Mouse (Mus musculus) c-Kit-negative CD71-positive TER-119-positive erythroid progenitor cells, embryonic 14.5 days (primary cell): Measurements from ENCODE around the gene Dyrk1a.

Experiments
- DNase-seq: peaks from one replicate; pipeline ENCODE4 v3.0.0-alpha.2; 2013; ENCODE audit warnings: low read depth, low spot score

The Dyrk1a gene

DNA sequence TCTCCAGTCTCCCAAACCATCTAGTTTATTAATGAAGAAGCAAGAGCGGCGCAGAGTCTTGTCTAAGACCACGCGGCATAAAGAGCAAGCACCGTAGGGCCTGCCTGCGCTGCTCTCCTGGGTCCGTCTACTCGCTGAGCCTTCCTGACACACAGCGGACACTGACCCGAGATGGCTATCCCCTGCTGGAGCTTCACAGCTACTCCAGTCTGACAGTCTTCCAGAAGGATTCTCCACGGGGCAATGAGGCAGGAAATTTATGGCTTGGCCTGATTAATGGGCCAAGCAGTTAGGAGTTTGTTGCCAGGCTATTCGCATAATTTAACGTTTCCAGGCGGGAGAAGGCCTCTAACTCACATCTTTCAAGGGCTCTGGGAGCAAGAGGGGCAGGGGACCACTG, 144.7 kb downstream of the Dyrk1a start:
- DNase-seq = no peak

DNA sequence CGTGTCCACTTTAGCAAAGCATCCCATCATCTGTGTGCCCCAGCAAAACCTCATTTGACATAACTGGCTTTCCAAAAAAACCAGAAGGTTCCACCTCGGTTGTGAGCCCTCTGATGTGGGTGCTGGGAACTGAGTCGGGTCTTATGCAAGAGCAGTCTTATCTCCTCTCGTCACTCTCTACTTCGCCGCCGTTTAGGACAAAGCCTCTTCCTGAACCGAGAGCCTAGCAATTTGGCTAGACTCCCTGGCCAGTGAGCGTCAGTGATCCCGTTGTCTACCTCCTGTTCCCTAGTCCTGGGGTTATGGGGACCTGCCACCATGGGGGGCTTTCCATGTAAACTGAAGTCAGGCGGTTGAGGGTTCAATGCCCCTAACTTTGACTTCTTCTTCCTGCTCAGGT, 147.2 kb downstream of the Dyrk1a start:
- DNase-seq = no peak

DNA sequence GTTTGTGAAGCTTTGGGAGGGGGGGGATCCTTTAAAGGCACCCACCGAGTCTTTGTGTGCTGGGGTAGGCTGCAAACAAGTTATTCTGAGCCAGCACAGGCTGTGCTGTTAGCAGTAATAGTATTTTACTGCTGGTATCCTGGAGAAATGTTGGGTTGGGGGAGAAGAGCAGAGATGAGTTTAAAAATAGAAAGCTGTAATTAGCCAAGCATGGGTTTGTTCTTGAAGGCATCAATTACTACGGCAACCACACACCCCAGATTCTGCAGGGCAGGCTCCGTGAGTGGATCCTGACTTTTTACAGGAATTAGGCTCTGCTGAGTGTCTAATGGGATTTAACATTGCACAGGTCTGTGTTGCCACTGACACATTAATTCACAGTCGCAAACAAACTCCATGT, 149.1 kb downstream of the Dyrk1a start:
- DNase-seq = no peak

DNA sequence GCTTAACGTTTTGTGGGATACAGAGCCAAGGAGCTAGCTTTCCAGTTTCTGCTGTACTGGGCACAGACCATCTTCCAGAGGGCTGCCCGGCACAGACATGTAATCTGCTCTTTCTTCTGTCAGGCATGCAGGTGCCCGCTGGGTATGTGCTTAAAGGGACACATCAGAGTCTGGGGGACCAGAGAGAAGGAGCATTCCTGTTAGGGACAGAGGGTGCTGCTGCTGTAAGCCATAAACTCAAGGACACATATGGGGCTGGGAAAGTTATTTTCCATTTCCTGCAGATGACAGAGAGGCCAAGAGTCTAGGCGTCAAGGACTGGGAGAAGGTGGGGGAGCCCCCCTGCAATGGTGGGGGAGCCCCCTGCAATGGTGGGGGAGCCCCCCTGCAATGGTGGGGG, 149.7 kb downstream of the Dyrk1a start:
- no peak for DNase-seq

DNA sequence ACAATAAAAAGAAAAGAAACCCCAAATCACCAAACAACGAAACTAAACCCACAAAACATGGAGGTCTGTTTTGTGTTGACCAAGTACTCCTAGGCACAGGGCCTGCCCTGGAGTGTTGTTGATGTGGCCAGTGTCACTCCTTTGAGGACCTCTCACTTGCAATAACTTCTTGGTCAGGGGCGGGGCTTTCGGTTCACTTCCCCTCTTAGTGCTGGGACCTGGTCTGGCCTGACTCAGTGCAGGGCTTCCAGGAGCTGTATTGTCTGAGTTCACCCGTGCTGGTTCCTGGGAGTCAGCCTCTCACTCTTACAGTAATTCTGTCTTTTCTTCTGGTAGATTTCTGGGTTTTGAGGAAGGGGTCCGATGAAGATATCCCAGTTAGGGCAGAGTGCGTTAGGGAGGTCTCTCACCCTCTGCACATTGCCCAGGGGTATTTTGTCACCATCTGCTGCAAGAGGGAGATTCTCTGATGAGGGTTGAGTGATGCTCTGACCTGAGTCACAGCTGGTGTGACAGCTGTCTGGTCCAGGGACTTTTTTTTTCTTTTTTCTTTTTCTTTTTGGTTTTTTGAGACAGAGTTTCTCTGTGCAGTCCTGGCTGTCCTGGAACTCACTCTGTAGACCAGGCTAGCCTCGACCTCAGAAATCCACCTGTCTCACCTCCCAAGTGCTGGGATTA, 150.8 kb downstream of the Dyrk1a start:
- no peak for DNase-seq

DNA sequence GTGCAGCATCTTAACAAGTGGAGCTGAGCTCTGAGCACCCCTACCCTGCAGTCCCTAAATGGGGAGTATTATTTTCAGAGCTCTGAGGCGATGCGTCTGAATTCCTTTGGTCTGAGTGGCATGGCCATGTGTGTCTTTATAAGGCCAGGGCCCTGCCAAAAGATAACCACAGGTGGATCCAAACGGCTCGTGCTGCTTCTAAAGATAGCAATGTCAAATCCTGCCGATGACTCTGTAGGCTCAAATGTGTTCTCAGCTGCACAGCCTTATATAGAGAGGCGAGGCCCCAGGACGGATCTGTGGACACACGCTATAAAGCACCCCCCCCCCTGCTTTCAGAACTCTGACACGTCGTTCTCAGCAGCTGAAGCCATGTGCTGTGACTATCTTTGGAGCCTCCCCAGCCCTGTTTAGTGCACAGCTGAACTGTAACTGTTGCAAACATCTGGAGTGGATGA, 151.8 kb downstream of the Dyrk1a start:
- DNase-seq = no peak

DNA sequence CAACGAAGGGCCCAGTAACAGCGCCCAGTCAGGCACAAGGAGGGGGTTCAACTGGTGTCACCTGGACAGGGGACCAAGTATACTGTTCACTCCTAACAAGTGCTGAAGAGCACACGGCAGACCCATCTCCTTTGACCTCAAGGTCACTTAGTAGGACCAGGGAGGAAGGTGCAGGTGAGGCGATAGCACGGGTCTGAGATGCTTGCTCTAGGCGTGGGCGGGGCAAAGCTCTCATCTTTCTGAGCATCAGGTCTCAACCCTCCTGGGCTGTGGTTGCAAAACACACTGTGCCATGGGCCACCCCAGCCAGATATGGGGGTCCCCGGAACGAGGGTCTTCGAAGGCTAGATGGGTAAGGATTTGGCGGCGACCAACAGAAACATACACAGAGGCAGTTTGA, 153.1 kb downstream of the Dyrk1a start:
- no peak for DNase-seq

DNA sequence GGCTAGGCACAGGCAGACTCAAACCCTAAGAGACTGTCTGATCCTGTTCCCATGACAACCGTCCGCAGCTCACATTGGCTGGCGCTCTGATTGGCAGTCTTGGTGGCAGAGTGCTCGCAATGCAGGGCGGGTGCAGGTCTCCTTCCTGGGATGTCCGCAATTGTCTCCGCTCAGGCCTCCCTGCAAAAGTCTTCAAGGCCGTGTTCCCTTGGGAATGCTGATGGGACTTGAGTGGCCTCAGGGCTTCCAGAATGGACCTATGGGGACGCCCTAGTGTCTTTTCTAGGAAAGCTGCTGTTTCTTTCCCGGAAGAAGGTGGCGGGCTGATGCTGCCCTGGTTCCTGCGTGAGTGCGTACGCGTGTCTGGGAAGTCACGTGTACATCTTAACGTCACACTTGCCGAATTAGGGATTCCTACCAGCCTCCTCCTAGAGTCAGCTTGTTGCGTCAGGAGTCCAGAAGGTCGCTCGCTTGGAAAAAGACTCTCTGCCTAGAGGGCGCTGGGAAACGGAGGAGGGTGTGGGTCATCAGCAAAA, 154.3 kb downstream of the Dyrk1a start:
- no peak for DNase-seq

DNA sequence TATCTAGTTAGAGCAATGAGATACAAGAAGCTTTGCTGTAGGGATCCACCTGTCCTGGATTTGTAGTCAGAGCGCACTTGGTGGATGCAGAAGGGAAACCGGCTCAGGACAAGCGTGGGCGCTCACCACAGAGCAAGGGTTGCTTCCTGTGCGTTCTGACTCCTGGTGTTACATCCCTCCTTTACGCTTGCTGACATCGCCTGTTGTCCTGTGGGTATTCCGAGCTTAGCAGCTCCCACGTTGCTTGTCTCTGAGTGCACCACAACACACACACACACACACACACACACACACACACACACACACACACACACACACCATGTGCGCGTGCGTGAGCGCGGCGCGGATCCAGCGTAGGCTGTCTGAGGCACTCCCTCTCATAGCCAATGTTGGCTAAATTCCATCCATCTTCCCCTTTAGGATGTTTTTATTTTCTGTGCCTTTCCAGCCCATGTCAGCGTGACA, 155.0 kb downstream of the Dyrk1a start:
- no peak for DNase-seq

DNA sequence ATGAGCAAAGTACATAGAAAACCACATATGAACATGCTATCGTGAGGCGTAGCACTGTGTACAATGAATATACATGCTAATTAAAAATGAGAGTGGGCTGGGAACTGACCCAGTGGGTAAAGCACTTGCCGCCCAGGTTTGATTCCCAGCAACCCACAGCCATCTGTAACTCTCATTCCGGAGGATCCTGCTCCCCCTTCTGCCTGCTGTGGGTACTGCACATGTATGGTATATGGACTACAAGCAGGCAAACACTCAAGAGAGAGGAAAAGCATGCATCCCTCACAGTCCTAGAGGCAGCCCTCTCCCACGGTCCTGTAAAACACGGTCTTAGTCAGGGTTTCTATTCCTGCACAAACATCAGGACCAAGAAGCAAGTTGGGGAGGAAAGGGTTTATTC, 159.4 kb downstream of the Dyrk1a start:
- DNase-seq = no peak

DNA sequence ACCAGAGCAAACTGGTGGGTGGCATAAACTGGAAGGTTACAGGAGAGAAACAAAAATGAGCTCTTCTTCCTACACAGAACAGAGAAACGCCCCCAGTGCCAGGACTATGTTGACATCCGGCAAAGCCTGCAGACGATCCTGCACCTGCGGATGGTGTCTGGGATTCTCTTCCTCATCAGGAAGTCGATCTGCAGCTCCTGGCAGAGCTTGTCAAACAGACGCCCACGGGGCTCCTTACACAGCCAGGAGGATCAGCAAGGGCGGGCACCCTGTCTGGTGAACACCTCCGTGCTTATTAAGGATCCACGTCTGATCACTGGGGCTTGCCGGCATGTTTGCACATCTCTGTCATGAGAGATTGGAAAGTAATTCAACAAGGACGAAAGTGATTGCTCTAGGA, 161.2 kb downstream of the Dyrk1a start:
- DNase-seq = no peak

DNA sequence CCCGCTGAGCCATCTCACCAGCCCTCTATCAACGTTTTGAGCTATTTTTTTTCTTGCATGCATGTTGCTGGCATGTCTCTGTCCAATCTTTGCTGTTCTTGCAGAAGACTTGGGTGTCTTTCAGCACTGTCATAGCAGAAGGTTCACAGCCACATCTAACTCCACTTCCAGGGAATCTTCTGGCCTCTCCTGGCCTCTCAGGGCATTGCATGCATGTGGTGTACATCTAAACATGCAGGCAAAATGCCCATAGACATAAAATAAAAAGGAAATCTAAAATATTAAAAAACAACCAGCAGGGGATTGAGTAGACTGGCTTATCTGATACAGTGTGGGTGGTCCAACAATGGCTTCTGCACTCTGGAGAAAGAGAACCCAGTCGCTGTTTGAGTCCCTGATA, 165.7 kb downstream of the Dyrk1a start:
- no peak for DNase-seq

DNA sequence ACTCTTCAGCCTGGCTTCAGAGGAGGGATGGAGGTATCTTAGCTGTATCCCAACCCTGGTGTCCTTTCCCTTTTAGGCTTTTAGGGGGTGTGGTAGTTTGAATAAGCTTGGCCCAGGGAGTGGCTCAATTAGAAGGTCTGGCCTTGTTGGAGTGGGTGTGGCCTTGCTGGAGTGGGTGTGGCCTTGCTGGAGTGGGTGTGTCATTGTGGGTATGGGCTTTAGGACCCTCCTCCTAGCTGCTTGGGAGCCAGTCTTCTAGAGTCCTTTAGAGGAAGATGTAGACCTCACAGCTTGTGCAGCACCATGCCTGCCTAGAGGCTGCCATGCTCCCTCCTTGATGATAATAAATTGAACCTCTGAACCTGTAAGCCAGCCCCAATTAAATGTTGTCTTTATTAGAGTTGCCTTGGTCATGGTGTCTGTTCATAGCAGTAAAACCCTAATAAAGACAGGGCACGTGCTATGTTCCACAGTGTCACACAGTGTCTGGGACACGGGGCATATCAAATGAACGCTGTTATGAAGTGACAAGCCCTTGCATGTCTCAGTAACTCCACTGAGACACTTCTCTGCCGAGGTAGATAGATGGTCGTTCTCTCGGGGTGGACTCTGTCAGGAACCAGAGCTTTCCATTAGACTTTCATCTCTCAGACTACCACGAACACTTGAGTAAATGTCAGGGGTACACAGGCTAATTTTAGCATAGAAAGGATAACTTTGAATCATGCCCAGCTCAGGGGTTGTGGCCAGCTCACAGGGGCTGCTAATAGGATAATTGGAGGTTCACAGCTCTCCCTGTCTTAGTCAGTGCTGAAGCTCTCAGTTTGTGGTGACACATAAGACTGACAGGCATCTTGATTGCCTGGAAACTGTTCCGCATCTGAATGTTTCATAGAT, 166.9 kb downstream of the Dyrk1a start:
- no peak for DNase-seq

DNA sequence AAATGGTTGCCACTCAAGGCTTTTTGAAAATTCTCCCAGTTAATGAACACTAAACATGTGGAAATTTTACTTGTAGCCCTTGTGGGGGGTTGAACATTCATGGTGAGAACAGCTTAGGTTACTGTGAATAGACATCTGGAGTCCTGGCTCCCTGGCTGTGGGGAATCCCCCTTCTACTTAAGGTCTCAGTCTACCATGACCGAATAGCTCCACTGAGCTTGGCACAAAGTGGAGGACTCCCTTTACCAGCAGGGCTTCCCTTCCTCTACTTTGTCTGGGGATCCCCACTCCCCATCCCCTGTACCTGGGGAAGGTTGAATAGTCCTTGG, 167.5 kb downstream of the Dyrk1a start:
- DNase-seq = no peak

DNA sequence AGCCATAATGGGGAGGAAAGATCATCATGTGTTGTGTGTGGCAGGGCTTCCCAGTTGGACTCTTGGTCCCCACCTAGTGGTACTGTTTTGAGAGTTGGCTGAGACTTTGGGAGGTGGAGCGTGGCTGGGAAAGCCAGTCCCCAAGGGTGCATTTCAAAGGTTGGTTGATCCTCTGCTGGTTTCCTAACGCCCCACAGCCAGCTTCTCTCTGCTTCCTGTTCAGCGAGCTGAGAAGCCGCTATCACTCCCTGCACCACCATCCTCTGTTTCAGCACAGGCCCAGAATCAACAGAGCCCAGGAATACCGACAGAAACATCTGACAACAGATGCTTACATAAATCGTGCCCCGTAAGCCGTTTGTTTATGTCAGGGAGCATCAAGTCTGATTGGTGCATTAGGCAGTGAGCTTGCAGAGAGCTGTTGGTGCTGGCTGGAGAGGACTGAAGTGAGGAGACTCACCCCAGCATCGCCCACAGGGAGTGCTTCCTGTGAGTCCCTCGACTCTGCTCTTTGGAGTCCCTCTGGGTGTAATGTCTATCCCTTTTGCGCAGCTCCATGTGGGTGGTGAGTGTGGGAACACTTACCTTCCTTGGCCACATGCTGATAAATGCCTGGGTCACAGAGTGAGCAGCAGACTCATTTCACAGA, 174.2 kb downstream of the Dyrk1a start:
- DNase-seq = no peak

DNA sequence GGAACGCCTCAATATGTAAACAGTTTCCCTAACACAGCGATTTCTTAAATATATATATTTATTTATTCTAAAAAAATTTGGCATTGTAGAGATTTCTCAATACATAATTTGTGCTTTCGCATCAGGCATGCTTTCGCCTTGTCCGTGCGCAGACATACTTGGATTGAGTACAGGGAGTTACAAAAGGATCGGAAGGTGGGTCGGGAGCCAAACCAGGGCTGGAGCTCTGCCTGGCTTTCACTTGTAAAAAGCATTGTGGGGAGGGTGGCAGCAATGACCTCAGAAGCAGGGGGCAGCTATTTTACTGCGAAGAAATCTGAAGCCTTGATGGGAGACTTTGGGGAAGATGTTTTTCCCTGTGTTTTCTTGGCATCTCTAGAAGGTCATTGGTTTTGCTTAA, 175.2 kb downstream of the Dyrk1a start:
- DNase-seq = no peak
